Mouse (Mus musculus): ENCODE data around the gene Pgc. TPM values are rescaled to one million over a fixed set of nuclear protein-coding genes. Genes with fewer than 3 reads are reported as not detected.

The Pgc gene
- polyA plus RNA-seq, 1 experiment, result 6.0 TPM

DNA sequence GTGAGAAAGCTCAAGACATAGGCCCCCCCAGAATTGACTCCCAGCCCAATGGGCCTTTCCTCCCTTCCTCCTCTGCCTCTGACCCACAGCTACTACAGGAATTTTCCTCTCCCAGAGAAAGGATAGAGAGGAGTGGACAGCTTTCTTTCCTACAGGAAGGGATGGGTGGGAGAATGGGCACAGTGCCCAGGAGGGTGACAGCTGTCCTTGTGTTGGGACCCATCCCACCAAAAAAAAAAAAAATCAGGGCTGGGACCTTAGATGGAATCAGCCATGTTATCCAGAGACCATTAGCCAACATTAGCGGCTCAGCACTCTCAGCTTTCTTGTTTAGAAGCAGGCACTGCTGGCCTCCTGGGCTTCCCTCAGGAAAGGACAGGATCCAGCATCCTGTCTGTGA, 20.4 kb upstream of the Pgc start:
- no peak for DNase-seq
- no peaks in the 10 kb centered on the region for H3K4me1 ChIP-seq (replicated peaks; ENCODE audit: control insufficient read depth, insufficient read depth, low read length)
- no peaks in the 10 kb centered on the region for H3K27me3 ChIP-seq (ENCODE audit: control insufficient read depth, insufficient read depth, low read length)
- no peak overlapping the region for H3K4me3 ChIP-seq (ENCODE audit: control insufficient read depth, insufficient read depth, low read length)
- no peaks in the 10 kb centered on the region for H3K36me3 ChIP-seq (ENCODE audit: control insufficient read depth, insufficient read depth, low read length)
- no peak for TF ChIP-seq POLR2A (IDR thresholded peaks at IDR 0.05; ENCODE audit: control insufficient read depth, extremely low read depth, insufficient read depth, low read length, poor library complexity)
- TF ChIP-seq CTCF (IDR thresholded peaks at IDR 0.05; ENCODE audit: borderline replicate concordance, control insufficient read depth, extremely low read depth, insufficient read depth, low read length, poor library complexity), result no peak
- 89% methylated on average over 1 of the region's 1 CpGs for WGBS
- no peak overlapping the region for H3K27ac ChIP-seq (ENCODE audit: control insufficient read depth, insufficient read depth, low read length)

DNA sequence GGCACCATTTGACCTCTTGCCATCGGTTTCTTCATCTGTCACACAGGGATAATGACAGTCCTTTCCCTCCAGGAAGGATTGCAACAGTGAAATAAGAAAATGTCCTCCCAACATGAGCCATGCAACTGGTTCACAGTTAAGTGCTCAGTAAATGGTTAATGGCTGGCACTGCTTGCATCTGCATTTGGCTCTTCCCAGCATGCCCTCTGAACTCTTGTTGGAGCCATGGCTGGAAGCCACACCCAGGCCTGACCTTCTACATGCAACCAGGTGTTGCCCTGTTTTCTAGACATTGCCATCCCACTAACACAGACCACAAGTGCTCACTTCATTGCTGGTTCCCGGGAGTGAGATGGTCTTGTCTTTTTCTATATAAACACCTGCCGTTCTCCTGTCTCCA, 18.7 kb upstream of the Pgc start:
- H3K27me3 ChIP-seq (ENCODE audit: control insufficient read depth, insufficient read depth, low read length), result no peaks in the 10 kb centered on the region
- DNase-seq, result no peak
- TF ChIP-seq POLR2A (IDR thresholded peaks at IDR 0.05; ENCODE audit: control insufficient read depth, extremely low read depth, insufficient read depth, low read length, poor library complexity) (no peak), CTCF (IDR thresholded peaks at IDR 0.05; ENCODE audit: borderline replicate concordance, control insufficient read depth, extremely low read depth, insufficient read depth, low read length, poor library complexity) (no peak)
- no peak overlapping the region for H3K27ac ChIP-seq (ENCODE audit: control insufficient read depth, insufficient read depth, low read length)
- H3K4me1 ChIP-seq (replicated peaks; ENCODE audit: control insufficient read depth, insufficient read depth, low read length), result no peaks in the 10 kb centered on the region
- 85% methylated on average over 3 of the region's 3 CpGs for WGBS
- H3K4me3 ChIP-seq (ENCODE audit: control insufficient read depth, insufficient read depth, low read length), result no peak overlapping the region
- H3K36me3 ChIP-seq (ENCODE audit: control insufficient read depth, insufficient read depth, low read length), result no peaks in the 10 kb centered on the region

DNA sequence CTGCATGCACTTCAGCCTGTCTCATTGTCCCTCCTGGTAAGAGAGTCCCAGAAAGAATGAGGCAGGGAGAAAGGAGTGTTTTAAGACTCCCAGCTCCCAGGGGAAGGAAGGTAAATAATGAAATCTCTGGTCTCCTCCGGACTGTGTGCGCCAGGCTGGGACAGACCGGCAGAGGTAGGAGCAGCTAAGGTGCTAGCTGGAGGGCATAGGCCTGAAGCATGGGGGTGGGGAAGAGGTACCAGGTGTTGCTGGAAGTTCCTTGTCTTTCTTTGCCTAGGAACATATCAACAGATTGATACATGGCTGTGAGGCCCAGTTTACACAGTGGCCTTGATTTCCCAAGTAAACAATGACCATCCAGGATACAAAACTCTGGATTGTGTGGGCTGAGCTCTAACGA, 17.7 kb upstream of the Pgc start:
- no peaks in the 10 kb centered on the region for H3K27me3 ChIP-seq (ENCODE audit: control insufficient read depth, insufficient read depth, low read length)

DNA sequence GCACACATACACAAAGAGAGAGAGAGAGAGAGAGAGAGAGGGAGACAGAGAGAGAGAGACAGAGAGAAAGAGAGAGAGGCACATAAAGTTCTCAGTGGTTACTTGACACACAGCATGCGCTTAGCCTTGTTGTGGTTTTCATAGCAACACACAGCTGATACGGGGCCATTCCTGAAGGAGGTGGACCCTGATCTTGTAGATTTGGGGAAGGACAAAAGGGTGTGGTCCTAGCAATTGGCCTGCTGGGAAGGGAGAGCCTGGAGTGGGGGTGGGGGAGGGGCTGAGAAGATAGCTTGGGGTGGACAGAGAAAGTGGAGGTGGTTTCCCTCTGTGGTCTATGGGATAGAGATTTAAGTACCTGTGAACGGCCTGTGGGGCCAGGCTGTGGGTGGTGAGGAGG, 16.6 kb upstream of the Pgc start:
- H3K4me1 ChIP-seq (replicated peaks; ENCODE audit: control insufficient read depth, insufficient read depth, low read length), result no peaks in the 10 kb centered on the region
- TF ChIP-seq CTCF (IDR thresholded peaks at IDR 0.05; ENCODE audit: borderline replicate concordance, control insufficient read depth, extremely low read depth, insufficient read depth, low read length, poor library complexity) (no peak), POLR2A (IDR thresholded peaks at IDR 0.05; ENCODE audit: control insufficient read depth, extremely low read depth, insufficient read depth, low read length, poor library complexity) (no peak)
- H3K27me3 ChIP-seq (ENCODE audit: control insufficient read depth, insufficient read depth, low read length), result no peaks in the 10 kb centered on the region
- H3K36me3 ChIP-seq (ENCODE audit: control insufficient read depth, insufficient read depth, low read length), result no peaks in the 10 kb centered on the region
- no peak for DNase-seq
- WGBS, result 14% methylated on average over 3 of the region's 3 CpGs
- H3K27ac ChIP-seq (ENCODE audit: control insufficient read depth, insufficient read depth, low read length), result no peak overlapping the region
- H3K4me3 ChIP-seq (ENCODE audit: control insufficient read depth, insufficient read depth, low read length), result no peak overlapping the region

More for the DNA sequence above, 17.7 kb upstream of the Pgc start:
- Histone ChIP-seq H3K36me3 (ENCODE audit: control insufficient read depth, insufficient read depth, low read length) (no peaks in the 10 kb centered on the region), H3K27ac (ENCODE audit: control insufficient read depth, insufficient read depth, low read length) (no peak overlapping the region), H3K4me1 (replicated peaks; ENCODE audit: control insufficient read depth, insufficient read depth, low read length) (no peaks in the 10 kb centered on the region), H3K4me3 (ENCODE audit: control insufficient read depth, insufficient read depth, low read length) (no peak overlapping the region)
- no peak for DNase-seq
- TF ChIP-seq CTCF (IDR thresholded peaks at IDR 0.05; ENCODE audit: borderline replicate concordance, control insufficient read depth, extremely low read depth, insufficient read depth, low read length, poor library complexity), result no peak
- no peak for TF ChIP-seq POLR2A (IDR thresholded peaks at IDR 0.05; ENCODE audit: control insufficient read depth, extremely low read depth, insufficient read depth, low read length, poor library complexity)
- WGBS, result 92% methylated on average over 4 of the region's 4 CpGs

DNA sequence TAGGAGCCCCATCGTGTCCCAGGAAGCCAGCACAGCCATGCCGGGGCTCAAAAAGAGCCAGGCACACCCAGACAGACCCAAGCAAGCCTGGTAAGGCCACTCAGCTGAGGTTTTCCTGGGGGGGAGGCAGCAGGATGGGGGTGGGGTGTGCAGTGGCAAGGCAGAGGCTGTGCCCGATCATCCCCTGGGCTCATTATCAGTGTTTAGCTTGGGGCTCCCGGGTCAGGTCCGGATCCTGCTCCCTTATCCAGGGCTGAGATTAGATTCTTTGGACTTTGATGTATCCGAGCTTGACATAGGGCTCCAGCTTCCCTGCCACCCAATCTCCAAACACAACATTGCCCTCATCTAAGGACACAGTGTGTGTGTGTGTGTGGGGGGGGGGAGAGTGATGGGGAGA, 14.8 kb upstream of the Pgc start:
- Histone ChIP-seq H3K27ac (ENCODE audit: control insufficient read depth, insufficient read depth, low read length) (no peak overlapping the region), H3K27me3 (ENCODE audit: control insufficient read depth, insufficient read depth, low read length) (no peaks in the 10 kb centered on the region), H3K4me1 (replicated peaks; ENCODE audit: control insufficient read depth, insufficient read depth, low read length) (no peaks in the 10 kb centered on the region), H3K36me3 (ENCODE audit: control insufficient read depth, insufficient read depth, low read length) (no peaks in the 10 kb centered on the region), H3K4me3 (ENCODE audit: control insufficient read depth, insufficient read depth, low read length) (no peak overlapping the region)
- WGBS, result 88% methylated on average over 6 of the region's 6 CpGs
- TF ChIP-seq CTCF (IDR thresholded peaks at IDR 0.05; ENCODE audit: borderline replicate concordance, control insufficient read depth, extremely low read depth, insufficient read depth, low read length, poor library complexity) (no peak), POLR2A (IDR thresholded peaks at IDR 0.05; ENCODE audit: control insufficient read depth, extremely low read depth, insufficient read depth, low read length, poor library complexity) (no peak)
- no peak for DNase-seq

DNA sequence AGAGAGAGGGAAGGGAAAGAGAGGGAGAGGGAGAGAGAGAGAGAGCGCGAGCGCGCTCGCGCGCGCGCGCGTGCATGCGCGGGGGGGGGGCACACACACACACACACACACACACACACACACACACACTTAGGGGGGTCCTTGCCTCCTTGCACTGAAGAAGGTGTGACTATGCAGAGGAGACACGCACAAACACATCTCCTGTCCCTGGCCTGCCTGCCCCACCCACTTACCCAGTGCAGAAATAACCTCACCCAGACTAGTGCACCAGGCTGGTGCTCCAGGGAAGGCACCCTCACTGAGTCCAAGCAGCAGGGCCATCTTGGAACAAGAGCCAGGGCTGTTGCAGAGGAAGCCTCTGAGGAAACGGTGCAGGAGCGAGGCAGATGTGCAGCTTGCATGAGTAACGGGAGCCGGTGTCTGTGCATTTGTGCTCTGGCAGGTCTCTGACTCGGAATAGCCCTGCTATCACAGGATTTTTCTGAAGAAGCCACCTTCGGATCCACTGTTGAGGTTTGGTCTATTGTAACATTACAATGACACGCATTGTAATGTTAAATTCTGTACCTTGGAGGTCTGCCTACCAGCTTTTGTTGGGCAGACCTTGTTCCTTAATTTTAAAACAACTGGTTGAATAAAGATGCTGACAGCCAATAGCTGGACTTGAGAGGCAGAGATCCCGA, 13.6 kb upstream of the Pgc start:
- no peaks in the 10 kb centered on the region for H3K36me3 ChIP-seq (ENCODE audit: control insufficient read depth, insufficient read depth, low read length)
- DNase-seq, result no peak
- H3K27ac ChIP-seq (ENCODE audit: control insufficient read depth, insufficient read depth, low read length), result no peak overlapping the region
- 78% methylated on average over 21 of the region's 22 CpGs for WGBS
- H3K27me3 ChIP-seq (ENCODE audit: control insufficient read depth, insufficient read depth, low read length), result no peaks in the 10 kb centered on the region
- no peak overlapping the region for H3K4me3 ChIP-seq (ENCODE audit: control insufficient read depth, insufficient read depth, low read length)
- no peaks in the 10 kb centered on the region for H3K4me1 ChIP-seq (replicated peaks; ENCODE audit: control insufficient read depth, insufficient read depth, low read length)
- TF ChIP-seq CTCF (IDR thresholded peaks at IDR 0.05; ENCODE audit: borderline replicate concordance, control insufficient read depth, extremely low read depth, insufficient read depth, low read length, poor library complexity), result no peak
- no peak for TF ChIP-seq POLR2A (IDR thresholded peaks at IDR 0.05; ENCODE audit: control insufficient read depth, extremely low read depth, insufficient read depth, low read length, poor library complexity)

DNA sequence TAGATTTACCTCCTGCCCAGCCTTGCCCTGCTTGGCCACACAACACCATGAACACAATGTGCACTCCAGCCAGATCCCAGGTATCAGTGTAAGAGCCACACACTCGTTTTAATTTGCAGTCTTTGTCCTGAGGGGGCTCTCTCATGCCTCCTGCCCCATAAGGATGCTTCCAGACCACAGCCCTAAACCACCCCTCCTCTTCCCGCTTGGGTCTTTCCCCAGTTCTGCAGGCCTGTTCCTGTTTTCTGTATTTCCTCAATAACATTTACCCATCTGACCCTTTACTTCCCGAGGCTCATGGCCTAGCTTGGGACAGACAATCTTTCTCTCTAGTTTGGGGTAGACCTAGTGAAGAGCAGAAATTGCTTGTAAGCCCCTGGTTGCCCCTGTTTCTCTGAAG, 11.6 kb upstream of the Pgc start:
- DNase-seq, result no peak
- H3K27ac ChIP-seq (ENCODE audit: control insufficient read depth, insufficient read depth, low read length), result no peak overlapping the region
- TF ChIP-seq CTCF (IDR thresholded peaks at IDR 0.05; ENCODE audit: borderline replicate concordance, control insufficient read depth, extremely low read depth, insufficient read depth, low read length, poor library complexity) (no peak), POLR2A (IDR thresholded peaks at IDR 0.05; ENCODE audit: control insufficient read depth, extremely low read depth, insufficient read depth, low read length, poor library complexity) (no peak)
- H3K27me3 ChIP-seq (ENCODE audit: control insufficient read depth, insufficient read depth, low read length), result no peaks in the 10 kb centered on the region
- no peak overlapping the region for H3K4me3 ChIP-seq (ENCODE audit: control insufficient read depth, insufficient read depth, low read length)
- no peaks in the 10 kb centered on the region for H3K36me3 ChIP-seq (ENCODE audit: control insufficient read depth, insufficient read depth, low read length)
- H3K4me1 ChIP-seq (replicated peaks; ENCODE audit: control insufficient read depth, insufficient read depth, low read length), result no peaks in the 10 kb centered on the region
- whole genome bisulfite sequencing, result 12% methylated on average over 3 of the region's 3 CpGs

Data from thymus, adult 2 months (tissue).